Mouse (Mus musculus) spleen, adult 2 months (tissue): ENCODE results near the gene Edaradd. TPM values are rescaled to one million over a fixed set of nuclear protein-coding genes. Genes with fewer than 3 reads are reported as not detected.

Source experiments
- DNase-seq, 2 experiments: peaks; one replicate each; pipeline versions ENCODE4 v3.0.0 to v3.0.0-alpha.2; 2012 to 2021; ENCODE audit warnings: low spot score in 2 of 2, low read depth in 1 of 2
- H3K27ac ChIP-seq: fragments of 200-500 bp; 2 replicates; pipeline ENCODE4 v1.5.1; 2012; ENCODE audit warnings: low read length, inconsistent platforms; ENCODE audit not compliant: insufficient read depth
- H3K27me3 ChIP-seq: fragments of 200-500 bp; 2 replicates; pipeline ENCODE4 v1.6.1; 2012; ENCODE audit warnings: mild to moderate bottlenecking, moderate library complexity, low read length, inconsistent platforms; ENCODE audit not compliant: control insufficient read depth, insufficient read depth
- H3K36me3 ChIP-seq: fragments of 200-500 bp; 2 replicates; pipeline ENCODE4 v1.6.1; 2012; ENCODE audit warnings: mild to moderate bottlenecking, low read length, inconsistent platforms; ENCODE audit not compliant: control insufficient read depth, insufficient read depth
- H3K4me1 ChIP-seq: fragments of 200-500 bp; 2 replicates; pipeline ENCODE4 v1.6.1; 2011; ENCODE audit warnings: inconsistent platforms; ENCODE audit not compliant: control insufficient read depth, insufficient read depth, insufficient read length
- H3K4me3 ChIP-seq: fragments of 200-500 bp; 2 replicates; pipeline ENCODE4 v1.5.1; 2011; ENCODE audit warnings: mild to moderate bottlenecking, inconsistent platforms; ENCODE audit not compliant: insufficient read depth, insufficient read length; ENCODE audit errors: extremely low read depth
- CTCF ChIP-seq: fragments of 200-500 bp; IDR thresholded peaks from 2 replicates; pipeline ENCODE4 v1.5.1; 2011; ENCODE audit warnings: mild to moderate bottlenecking, inconsistent platforms; ENCODE audit not compliant: insufficient read depth, insufficient read length, insufficient replicate concordance; ENCODE audit errors: extremely low read depth
- POLR2A ChIP-seq: fragments of 200-500 bp; IDR thresholded peaks from 2 replicates; pipeline ENCODE4 v1.6.1; 2011; ENCODE audit warnings: low read depth, low read length, inconsistent platforms
- WGBS: fragments of 180-500 bp; shearing (Covaris S2); methylation state at CpG from one replicate; pipeline ENCODE4 v1.1.7; 2018; 5-methylcytosine and 5-hydroxymethylcytosine counted together
- polyA plus RNA-seq: library from polyadenylated mRNA; depleted of rRNA; stranded (reverse); fragments of >200 nt; gene quantifications from 2 replicates; pipeline ENCODE4 v1.2.3, GENCODE M21; 2012; rRNA removed

Gene Edaradd
- polyA plus RNA-seq, 1 experiment = 4.0 TPM

GRCm38 (mm10) chr13:12453150-12453549, 67.1 kb downstream of the Edaradd start:
- Histone ChIP-seq H3K4me1 (no peaks in the 10 kb centered on the region), H3K36me3 (peaks cover 42% of the 10 kb centered on the region), H3K27me3 (no peaks in the 10 kb centered on the region), H3K27ac (no peak overlapping the region), H3K4me3 (no peak overlapping the region)
- TF ChIP-seq CTCF (no peak), POLR2A (no peak)
- WGBS = 96% methylated on average over 14 of the region's 14 CpGs
- DNase-seq = no peak

- 87% methylated on average over 2 of the region's 2 CpGs for WGBS
- H3K36me3 ChIP-seq = peaks cover 50% of the 10 kb centered on the region
Measured at GRCm38 (mm10) chr13:12442008-12442587, 78.1 kb downstream of the Edaradd start.

GRCm38 (mm10) chr13:12440813-12441212, 79.4 kb downstream of the Edaradd start:
- WGBS = 92% methylated on average over 6 of the region's 6 CpGs
- H3K4me3 ChIP-seq = no peak overlapping the region
- TF ChIP-seq CTCF (no peak), POLR2A (no peak)
- no peak overlapping the region for H3K27ac ChIP-seq
- H3K27me3 ChIP-seq = no peaks in the 10 kb centered on the region
- peaks cover 48% of the 10 kb centered on the region for H3K36me3 ChIP-seq
- H3K4me1 ChIP-seq = no peaks in the 10 kb centered on the region
- no peak for DNase-seq

More at GRCm38 (mm10) chr13:12442008-12442587, 78.1 kb downstream of the Edaradd start:
- Histone ChIP-seq H3K27ac (no peak overlapping the region), H3K4me3 (no peak overlapping the region), H3K27me3 (no peaks in the 10 kb centered on the region), H3K4me1 (no peaks in the 10 kb centered on the region)
- TF ChIP-seq CTCF (no peak), POLR2A (no peak)
- DNase-seq = no peak

- no peak for DNase-seq
- Histone ChIP-seq H3K36me3 (peaks cover 53% of the 10 kb centered on the region), H3K4me3 (no peak overlapping the region), H3K27me3 (no peaks in the 10 kb centered on the region), H3K27ac (no peak overlapping the region), H3K4me1 (no peaks in the 10 kb centered on the region)
- WGBS = 96% methylated on average over 3 of the region's 3 CpGs
- TF ChIP-seq CTCF = no peak
- TF ChIP-seq POLR2A = no peak
Measured at GRCm38 (mm10) chr13:12439586-12439985, 80.7 kb downstream of the Edaradd start.

GRCm38 (mm10) chr13:12433843-12434242, 86.4 kb downstream of the Edaradd start:
- H3K27ac ChIP-seq = no peak overlapping the region
- H3K27me3 ChIP-seq = no peaks in the 10 kb centered on the region
- peaks cover 63% of the 10 kb centered on the region for H3K36me3 ChIP-seq
- WGBS = 83% methylated on average over 5 of the region's 5 CpGs
- DNase-seq = no peak
- no peak overlapping the region for H3K4me3 ChIP-seq
- H3K4me1 ChIP-seq = no peaks in the 10 kb centered on the region
- TF ChIP-seq POLR2A (no peak), CTCF (no peak)

- WGBS = 96% methylated on average over 13 of the region's 13 CpGs
- no peak for DNase-seq
- Histone ChIP-seq H3K27ac (no peak overlapping the region), H3K36me3 (peaks cover 57% of the 10 kb centered on the region), H3K4me1 (no peaks in the 10 kb centered on the region), H3K4me3 (no peak overlapping the region), H3K27me3 (no peaks in the 10 kb centered on the region)
- TF ChIP-seq CTCF = no peak
- TF ChIP-seq POLR2A = no peak
Measured at GRCm38 (mm10) chr13:12428556-12428955, 91.7 kb downstream of the Edaradd start.

Other genes starting within 250 kb of the Edaradd start
- gene Actn2, start 179.7 kb downstream of the Edaradd start, polyA plus RNA-seq = 4.1 and 6.2 TPM in 2 replicates
- 32.7 and 51.6 TPM in 2 replicates for gene Heatr1, start 125.4 kb downstream of the Edaradd start, polyA plus RNA-seq
- gene Lgals8, start 55.5 kb downstream of the Edaradd start, polyA plus RNA-seq = 21.7 and 23.5 TPM in 2 replicates
- gene Ero1lb, start 45.4 kb upstream of the Edaradd start, polyA plus RNA-seq = 12.8 and 23.1 TPM in 2 replicates